Mouse (Mus musculus) cerebral cortex, adult 2 months (tissue): ENCODE data around the gene Spem1.

Experiments
- WGBS: fragments of 180-500 bp; shearing (Covaris S2); methylation state at CpG from one replicate; pipeline ENCODE4 v1.1.7; 2018; 5-methylcytosine and 5-hydroxymethylcytosine counted together

Gene Spem1

GRCm38 (mm10) chr11:69836703-69837576, 15.0 kb upstream of the Spem1 start:
- WGBS = 1% methylated on average over 52 of the region's 52 CpGs

GRCm38 (mm10) chr11:69835966-69836335, 14.0 kb upstream of the Spem1 start:
- WGBS = 13% methylated on average over 4 of the region's 4 CpGs

GRCm38 (mm10) chr11:69835326-69835965, 13.5 kb upstream of the Spem1 start:
- WGBS = 19% methylated on average over 9 of the region's 9 CpGs

GRCm38 (mm10) chr11:69834001-69834549, 12.1 kb upstream of the Spem1 start:
- WGBS = 10% methylated on average over 45 of the region's 48 CpGs

GRCm38 (mm10) chr11:69833554-69833953, 11.6 kb upstream of the Spem1 start:
- 37% methylated on average over 8 of the region's 8 CpGs for WGBS

GRCm38 (mm10) chr11:69828832-69829231, 6.9 kb upstream of the Spem1 start:
- 67% methylated on average over 5 of the region's 5 CpGs for WGBS

- 73% methylated on average over 2 of the region's 2 CpGs for WGBS
Measured at GRCm38 (mm10) chr11:69823456-69823855, 1.5 kb upstream of the Spem1 start.

- 92% methylated on average over 8 of the region's 8 CpGs for WGBS
Measured at GRCm38 (mm10) chr11:69818871-69819270, 3.1 kb downstream of the Spem1 start.

GRCm38 (mm10) chr11:69818365-69818764, 3.6 kb downstream of the Spem1 start, which contains the start of gene Spem2:
Gene Spem2, minus strand, starts transcription at chr11:69818465.
- 77% methylated on average over 2 of the region's 2 CpGs for WGBS

- 90% methylated on average over 12 of the region's 12 CpGs for WGBS
Measured at GRCm38 (mm10) chr11:69816520-69816919, 5.5 kb downstream of the Spem1 start.

GRCm38 (mm10) chr11:69815155-69815554, 6.8 kb downstream of the Spem1 start, which contains the start of gene Gm39566:
Gene Gm39566, minus strand, starts transcription at chr11:69815298.
- WGBS = 68% methylated on average over 10 of the region's 10 CpGs

- WGBS = 74% methylated on average over 2 of the region's 2 CpGs
Measured at GRCm38 (mm10) chr11:69807641-69808040, 14.3 kb downstream of the Spem1 start.

- 90% methylated on average over 4 of the region's 4 CpGs for WGBS
Measured at GRCm38 (mm10) chr11:69806378-69806777, 15.6 kb downstream of the Spem1 start.

- WGBS = 37% methylated on average over 29 of the region's 29 CpGs
Measured at GRCm38 (mm10) chr11:69804972-69805909, 16.7 kb downstream of the Spem1 start, which contains the start of gene Tmem102. Gene Tmem102, minus strand, starts transcription at chr11:69805624.

GRCm38 (mm10) chr11:69804652-69804940, 17.4 kb downstream of the Spem1 start:
- 17% methylated on average over 12 of the region's 12 CpGs for WGBS

GRCm38 (mm10) chr11:69803786-69804651, 18.0 kb downstream of the Spem1 start:
- WGBS = 2% methylated on average over 60 of the region's 60 CpGs

GRCm38 (mm10) chr11:69803328-69803727, 18.7 kb downstream of the Spem1 start:
- 4% methylated on average over 12 of the region's 12 CpGs for WGBS

- 1% methylated on average over 33 of the region's 33 CpGs for WGBS
Measured at GRCm38 (mm10) chr11:69802648-69803105, 19.3 kb downstream of the Spem1 start.

GRCm38 (mm10) chr11:69801379-69801977, 20.5 kb downstream of the Spem1 start, which contains the start of gene Fgf11:
Gene Fgf11, minus strand, starts transcription at chr11:69801857.
- 3% methylated on average over 33 of the region's 33 CpGs for WGBS
